Comparison of ENCODE assay signal across 18 mouse cellular contexts in the genomic region with DNA sequence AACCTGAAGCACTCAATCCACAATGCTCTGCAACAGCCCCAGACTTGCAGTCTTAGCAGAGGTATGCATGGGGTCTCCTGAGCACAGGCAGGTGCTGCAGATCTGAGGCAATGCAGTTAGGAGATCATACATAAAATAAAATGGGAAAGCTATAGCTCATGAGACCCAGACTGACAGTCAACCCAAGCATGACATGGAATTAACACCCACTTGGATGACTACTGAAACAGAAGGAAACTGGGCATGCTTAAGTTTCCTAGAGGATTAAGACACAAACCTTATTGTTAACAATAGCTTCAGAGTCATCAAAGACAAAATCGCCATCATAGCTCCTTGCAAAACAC. TPM values are rescaled to one million over a fixed set of nuclear protein-coding genes. Genes with fewer than 3 reads are reported as not detected.
DNase-seq lines count a peak whose midpoint lies in the region; ATAC-seq and TF ChIP-seq lines count a peak whose summit lies in the region.
"Had no signal": no experiment of that assay in that cellular context is flagged by ENCODE, and none has a peak within 500 bp of the region (broad histone marks: within the 10 kb centered on the region; RNA-seq: fewer than 3 reads in every experiment).

No protein-coding gene starts in this region.

- no peaks in the 10 kb centered on the region for H3K27me3 ChIP-seq in midbrain, embryonic 11.5 days (ENCODE audit: control insufficient read depth, insufficient read depth, low read length)
- no peaks in the 10 kb centered on the region for H3K27me3 ChIP-seq in midbrain, postnatal 0 days (ENCODE audit: insufficient read depth, low read length)
- H3K27me3 ChIP-seq: Patski had no signal

- no peaks in the 10 kb centered on the region for H3K36me3 ChIP-seq in midbrain, embryonic 11.5 days (ENCODE audit: control insufficient read depth, insufficient read depth, low read length)
- H3K36me3 ChIP-seq in midbrain, postnatal 0 days (ENCODE audit: insufficient read depth, low read length) = no peaks in the 10 kb centered on the region

- no peak for TF ChIP-seq CTCF in midbrain, postnatal 0 days (IDR thresholded peaks at IDR 0.05)

- H3K4me1 ChIP-seq in midbrain, embryonic 11.5 days (ENCODE audit: control insufficient read depth, insufficient read depth, low read length) = peaks cover 11% of the 10 kb centered on the region
- H3K4me1 ChIP-seq in midbrain, postnatal 0 days (ENCODE audit: insufficient read depth, low read length) = 0 out of 2 replicates have a peak, but pooled peaks cover 3% of the 10 kb centered on the region

- no peak overlapping the region for H3K9ac ChIP-seq in midbrain, embryonic 11.5 days (ENCODE audit: low read length)
- H3K9ac ChIP-seq in midbrain, postnatal 0 days (replicated peaks; ENCODE audit: low read length, poor library complexity, severe bottlenecking) = no peak overlapping the region

- 52% methylated on average over 1 of the region's 1 CpGs for WGBS in midbrain, embryonic 11.5 days
- 77% methylated on average over 1 of the region's 1 CpGs for WGBS in midbrain, postnatal 0 days

- no peak overlapping the region for H3K4me2 ChIP-seq in midbrain, embryonic 11.5 days
- H3K4me2 ChIP-seq in midbrain, postnatal 0 days (ENCODE audit: low read depth, low read length, poor library complexity, severe bottlenecking) = no peak overlapping the region

- H3K4me3 ChIP-seq in midbrain, embryonic 11.5 days (ENCODE audit: low read depth, low read length) = no peak overlapping the region
- H3K4me3 ChIP-seq in midbrain, postnatal 0 days (ENCODE audit: low read depth, low read length) = no peak overlapping the region

- H3K9me3 ChIP-seq in midbrain, embryonic 11.5 days (ENCODE audit: control insufficient read depth, low read length) = no peaks in the 10 kb centered on the region
- H3K9me3 ChIP-seq in midbrain, postnatal 0 days (ENCODE audit: low read length) = no peaks in the 10 kb centered on the region
- H3K9me3 ChIP-seq: G1E had no signal

- DNase-seq in heart, adult 11 months = peak; percentile 66
- DNase-seq in heart, postnatal 10 days = no peak
- peak; percentile 78 for DNase-seq in midbrain, embryonic 11.5 days (ENCODE audit: low spot score, missing footprints)
- no peak for DNase-seq in midbrain, postnatal 0 days (ENCODE audit: low spot score)
- DNase-seq: adrenal gland, adult 2 months; adrenal gland, adult 8-10 months; adrenal gland, postnatal 10 days; adrenal gland, postnatal 14 days; adrenal gland, postnatal 25 days; adrenal gland, postnatal 36 days; B cell, adult 2 months; cerebellum, adult 11 months; cerebellum, adult 11-12 months; cerebellum, adult 18-20 months had no signal

- intact Hi-C loops in heart, postnatal 10 days (cut with DNase I) = no loop called here

- no peak overlapping the region for H3K27ac ChIP-seq in midbrain, embryonic 11.5 days (ENCODE audit: low read depth, low read length)
- no peak overlapping the region for H3K27ac ChIP-seq in midbrain, postnatal 0 days (ENCODE audit: low read depth, low read length)

- ATAC-seq in midbrain, embryonic 11.5 days (ENCODE audit: low FRiP score) = no peak
- no peak for ATAC-seq in midbrain, postnatal 0 days (ENCODE audit: low FRiP score)
- ATAC-seq: activated CD4-positive, CD25-positive, alpha-beta regulatory T cell, adult 4 months; CD4-positive, CD25-positive, alpha-beta regulatory T cell, adult 4 months; Patski had no signal

RNA-seq across cellular contexts. Expression of gene Tmtc4, which starts 6.1 kb away (rescaled TPM):
- 10 to 100 TPM; 14.3 to 22.4 TPM for total RNA-seq in heart, postnatal 10 days (2021)
- 39.8 and 41.6 TPM in 2 replicates for polyA plus RNA-seq in midbrain, embryonic 11.5 days (2014; fragmentation: Nextera tagmentation; extraction: Ambion mirVana)
- 62.1 and 79.5 TPM in 2 replicates for total RNA-seq in midbrain, postnatal 0 days (2014; rRNA removed)
- 32.2 and 32.9 TPM in 2 replicates for polyA plus RNA-seq in midbrain, postnatal 0 days (2015; fragmentation: Nextera tagmentation; extraction: Ambion mirVana)

Comparison
In these comparisons a context has a peak if more than half of its experiments do, and no peak if none do; other contexts are left out.
1. DNase-seq: peak in heart, adult 11 months (single experiment) and midbrain, embryonic 11.5 days (single experiment); none in heart, postnatal 10 days (0 of 2) and midbrain, postnatal 0 days (single experiment).